Mouse (Mus musculus) thymus, postnatal 10 days (tissue): Measurements from ENCODE around the gene Olfr1355.
"Not testable (repeated sequence)": the region's sequence is repeated elsewhere in the genome, so short reads cannot be mapped to it uniquely, and the experiment has no call there.

Source experiments
- DNase-seq, 2 experiments: peaks; one replicate each; pipeline ENCODE4 v3.0.0; 2021; ENCODE audit warnings: low spot score in 2 of 2

Gene Olfr1355

DNA sequence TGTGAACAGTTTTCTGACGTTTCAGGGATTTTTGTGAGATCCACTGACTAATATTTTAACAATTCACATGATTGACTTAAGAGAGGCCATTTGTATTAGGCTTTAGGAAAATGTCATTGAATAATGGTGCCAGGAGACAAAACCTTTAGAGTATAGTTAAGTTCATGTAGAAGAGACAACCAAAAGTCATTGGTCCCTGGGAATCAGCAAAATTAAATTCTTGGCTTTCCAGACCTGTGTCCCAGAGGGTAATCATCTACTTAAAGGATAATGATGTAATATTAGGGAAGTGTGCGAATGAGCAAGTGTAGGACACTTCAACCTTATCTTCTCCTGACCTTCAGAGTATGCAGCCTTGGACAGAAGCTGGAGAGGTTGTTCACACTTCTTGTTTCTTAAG lies at the start of gene Olfr1355:
Olfr1355 (plus strand) TSS at position 301 of the 400 bp plus-strand sequence.
- no peak for DNase-seq

- DNase-seq: not testable (repeated sequence)
Observed at GRCm38 (mm10) chr10:78840456-78840855, 34.9 kb upstream of the Olfr1355 start.

- DNase-seq: no peak
Observed at GRCm38 (mm10) chr10:78852066-78852465, 23.3 kb upstream of the Olfr1355 start, which contains the start of gene Olfr1356. TSS of gene Olfr1356 (minus strand) at chr10:78852166.

DNA sequence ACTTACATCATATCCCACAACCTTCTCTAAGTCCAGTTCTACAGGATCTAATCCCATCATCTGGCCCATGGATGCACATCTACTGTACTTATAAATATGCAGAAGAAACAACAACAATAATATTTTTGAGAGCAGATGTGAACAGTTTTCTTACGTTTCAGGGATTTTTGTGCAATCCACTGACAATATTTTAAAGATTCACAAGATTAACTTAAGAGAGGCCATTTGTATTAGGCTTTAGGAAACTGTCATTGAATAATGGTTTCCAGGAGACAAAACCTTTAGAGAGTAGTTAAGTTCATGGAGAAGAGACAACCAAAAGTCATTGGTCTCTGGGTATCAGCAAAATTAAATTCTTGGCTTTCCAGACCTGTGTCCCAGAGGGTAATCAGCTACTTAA lies 37.5 kb downstream of the Olfr1355 start, which contains the start of gene Olfr1354:
Olfr1354 (plus strand) TSS at position 301 of the 400 bp plus-strand sequence.
- not testable (repeated sequence) for DNase-seq
